Mouse (Mus musculus) right cerebral cortex, postnatal 25 days (tissue): ENCODE measurements at regions not wholly inside any gene's neighbourhood (a gene's known extent, or its start where the extent isn't known, plus 50 kb on each side); places are given as distances from the start of the nearest gene placed in this dataset.

ENCODE experiments used
- DNase-seq: peaks from one replicate; pipeline ENCODE4 v3.0.0; 2022

DNA sequence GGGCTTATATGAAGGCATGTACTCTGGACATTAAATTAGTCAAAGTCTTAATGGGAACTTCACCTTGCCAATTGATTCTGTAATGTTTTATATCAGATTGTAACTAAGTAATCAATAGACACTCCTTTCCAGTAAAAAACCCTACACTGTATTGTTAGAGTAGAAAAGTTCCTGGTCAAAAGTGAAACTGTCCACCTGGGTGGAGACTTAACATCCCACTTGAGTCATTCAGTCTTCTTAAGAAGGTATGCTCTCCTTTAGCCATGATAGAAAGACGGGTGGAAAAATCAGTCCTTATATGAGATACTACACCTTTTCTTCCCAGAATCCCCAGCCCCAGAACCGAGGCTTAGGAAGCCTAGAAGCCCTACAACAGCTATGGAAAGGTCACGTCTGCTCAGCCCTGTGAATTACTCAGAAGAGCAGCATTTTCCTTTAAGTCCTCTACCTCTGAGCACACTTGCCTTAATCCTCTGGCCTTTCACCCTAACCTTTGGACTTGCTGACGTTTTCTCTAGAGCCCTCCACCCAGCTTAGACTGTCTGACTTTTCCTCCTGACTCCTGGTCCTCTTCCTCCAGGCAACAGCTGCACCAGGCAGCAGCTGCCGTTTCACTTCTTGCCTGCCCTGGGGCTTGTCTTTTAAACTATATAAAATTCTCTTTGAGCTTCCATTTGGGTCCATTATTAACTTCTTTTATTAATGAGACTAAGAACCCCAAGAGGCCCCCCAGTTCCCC, 93.4 kb upstream of the Ankrd50 start:
- DNase-seq: no peak

DNA sequence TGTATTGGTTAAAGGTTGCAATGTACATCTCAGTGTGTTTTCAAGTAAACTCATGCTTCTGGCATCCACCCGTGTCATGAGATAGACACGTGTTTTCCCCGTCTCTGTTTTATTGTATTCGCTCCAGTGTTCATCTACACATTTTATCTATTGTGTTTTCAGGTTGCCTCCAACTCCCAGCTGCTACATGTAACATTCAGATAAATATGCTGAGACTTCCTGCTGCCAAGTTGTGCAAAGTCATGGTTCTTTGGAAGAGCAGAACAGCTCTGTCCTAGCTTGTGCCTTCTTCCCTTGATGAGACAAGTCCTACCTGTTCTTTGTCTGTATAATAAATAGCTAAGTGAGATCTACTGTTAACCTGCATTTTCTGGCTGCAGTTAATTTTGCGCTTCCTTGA, 89.0 kb upstream of the Ankrd50 start:
- no peak for DNase-seq

DNA sequence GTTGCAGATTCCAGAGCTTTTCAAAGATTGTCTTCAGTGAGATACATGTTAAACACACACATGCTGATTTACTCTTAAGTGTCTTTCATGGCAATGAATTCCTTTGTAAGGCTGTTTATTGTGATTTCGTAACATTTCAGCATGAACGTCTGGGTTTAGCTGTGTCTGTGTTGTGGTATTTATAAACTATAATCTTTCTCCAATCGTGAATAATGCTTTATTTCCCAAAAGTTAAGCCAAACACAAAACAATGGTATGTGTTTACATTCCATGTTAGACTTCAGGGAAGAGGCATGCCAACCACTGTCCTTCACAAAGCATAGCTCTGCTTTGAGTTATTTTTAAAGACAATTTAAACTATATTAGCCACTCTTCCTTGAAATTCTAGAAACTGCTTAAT, 87.5 kb upstream of the Ankrd50 start:
- no peak for DNase-seq

DNA sequence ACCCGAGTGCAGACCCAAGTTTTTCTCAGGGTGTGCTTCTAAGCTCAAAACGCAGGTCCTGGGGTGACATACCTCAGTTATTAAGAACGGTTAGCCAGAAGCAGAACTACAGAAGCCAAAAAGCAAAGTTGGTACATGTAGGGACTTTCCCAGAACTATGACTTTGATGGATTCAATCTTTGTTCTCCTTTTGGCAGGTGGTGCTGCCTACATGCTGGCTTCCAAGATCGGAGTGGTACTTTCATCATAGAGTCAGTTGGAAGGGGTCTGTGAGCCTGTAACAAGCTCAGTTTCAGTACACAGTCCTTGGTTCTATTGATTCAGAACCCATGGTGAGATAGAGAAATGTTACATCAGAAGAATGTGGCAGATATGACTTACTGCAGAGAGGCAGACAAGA, 86.6 kb upstream of the Ankrd50 start:
- DNase-seq: no peak

DNA sequence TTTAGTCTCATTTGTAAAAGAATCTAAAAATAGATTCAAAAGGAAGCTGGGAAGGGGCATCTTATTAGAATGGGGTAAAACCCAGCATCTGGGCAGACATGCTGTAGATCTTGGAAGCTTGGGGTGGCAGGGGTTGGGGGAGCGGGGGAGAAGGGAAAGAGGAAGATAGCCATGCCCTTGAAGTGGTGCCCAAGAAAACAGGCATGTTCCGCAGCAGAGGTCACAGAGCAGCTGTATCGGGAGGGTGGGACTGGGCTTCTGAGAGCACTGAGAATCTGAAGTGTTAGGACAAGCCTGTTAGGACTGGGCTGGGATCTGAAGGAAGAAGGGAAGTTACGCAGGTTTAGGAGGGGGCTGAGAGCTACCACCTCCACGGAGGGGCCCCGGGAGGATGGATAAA, 84.4 kb upstream of the Ankrd50 start:
- DNase-seq: no peak

DNA sequence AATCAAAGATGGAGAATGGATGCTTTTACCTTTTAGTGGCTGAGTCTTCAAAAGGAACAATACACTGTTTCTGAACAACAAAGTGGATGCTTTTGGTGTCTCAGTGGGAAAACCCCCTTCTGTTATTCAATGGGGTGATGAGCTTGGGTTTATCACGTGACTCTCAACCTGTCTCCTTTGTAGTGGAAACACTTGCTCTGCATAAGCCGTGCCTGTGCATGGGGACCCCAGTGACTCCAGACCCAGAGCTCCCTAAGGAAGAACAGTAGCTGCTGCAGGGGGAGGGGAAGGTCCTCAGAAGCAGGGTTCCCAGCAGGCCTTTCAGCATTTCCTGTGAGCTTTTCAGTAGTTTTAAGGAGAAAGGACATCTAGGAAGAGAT, 83.9 kb upstream of the Ankrd50 start:
- no peak for DNase-seq

DNA sequence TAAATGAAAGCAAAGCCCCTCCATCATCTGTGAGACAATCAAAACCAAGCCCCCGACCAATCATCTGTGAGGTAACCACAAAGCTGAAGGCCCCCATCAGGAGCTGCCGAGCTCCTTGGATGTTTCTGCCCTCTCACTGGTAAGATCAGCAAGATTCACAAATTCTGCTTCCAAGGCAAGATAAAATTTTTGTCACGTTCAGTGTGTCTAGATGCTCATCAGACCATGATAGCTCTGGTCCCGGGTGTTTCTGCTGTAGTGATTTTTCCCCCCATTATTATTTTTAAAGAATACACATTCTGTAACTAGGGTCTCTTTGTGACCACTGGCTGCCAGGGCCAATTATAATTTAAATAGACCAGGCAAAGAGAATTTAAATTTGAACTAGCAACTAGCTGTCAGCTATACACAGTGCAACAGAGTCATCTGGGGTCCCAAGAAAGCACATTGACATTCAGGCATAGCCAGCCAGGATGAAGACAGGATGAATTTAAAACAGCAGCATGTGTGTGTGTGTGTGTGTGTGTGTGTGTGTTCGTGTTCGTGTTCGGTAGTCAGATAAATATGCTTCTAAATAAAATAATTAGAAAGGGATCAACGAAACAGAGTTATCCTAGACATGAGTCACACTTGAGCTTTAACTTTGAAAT, 83.4 kb upstream of the Ankrd50 start:
- DNase-seq: no peak

DNA sequence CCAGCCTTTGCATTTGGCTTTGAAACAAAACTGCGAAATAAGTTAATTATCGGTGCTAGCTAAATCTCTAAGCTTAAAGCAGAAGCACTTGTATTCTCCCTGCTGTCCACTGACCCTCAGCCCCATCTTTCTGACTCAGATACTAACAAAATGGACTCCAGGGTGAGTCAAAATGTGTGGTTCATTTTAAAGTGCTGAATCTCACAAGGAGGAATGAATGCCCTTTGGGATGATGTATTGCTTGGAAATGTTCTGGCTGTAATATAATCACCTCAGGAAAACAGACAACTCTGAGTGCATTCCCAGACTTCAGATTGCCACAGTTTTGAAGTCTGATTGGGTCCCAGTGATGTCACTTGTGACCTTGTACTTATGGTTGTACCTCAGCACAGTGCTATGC, 81.9 kb upstream of the Ankrd50 start:
- no peak for DNase-seq

DNA sequence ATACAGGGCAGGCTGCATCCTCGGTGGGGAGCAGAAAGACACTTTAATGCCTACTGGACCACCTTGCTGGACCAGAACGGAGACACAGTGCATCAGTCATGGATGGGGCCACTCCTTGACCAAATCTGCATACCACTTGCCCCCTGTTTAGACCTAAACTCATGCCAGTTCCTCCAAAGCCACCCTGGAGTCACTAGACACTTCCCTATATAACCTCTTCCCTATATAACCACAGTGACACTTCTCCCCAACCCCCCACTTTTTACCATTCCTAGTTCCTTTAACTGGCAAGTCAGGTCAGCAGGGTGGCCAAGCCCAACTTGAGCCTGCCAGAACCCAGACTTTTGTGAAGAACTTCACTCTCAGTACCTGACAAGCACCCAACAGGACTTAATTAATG, 80.2 kb upstream of the Ankrd50 start:
- DNase-seq: no peak

DNA sequence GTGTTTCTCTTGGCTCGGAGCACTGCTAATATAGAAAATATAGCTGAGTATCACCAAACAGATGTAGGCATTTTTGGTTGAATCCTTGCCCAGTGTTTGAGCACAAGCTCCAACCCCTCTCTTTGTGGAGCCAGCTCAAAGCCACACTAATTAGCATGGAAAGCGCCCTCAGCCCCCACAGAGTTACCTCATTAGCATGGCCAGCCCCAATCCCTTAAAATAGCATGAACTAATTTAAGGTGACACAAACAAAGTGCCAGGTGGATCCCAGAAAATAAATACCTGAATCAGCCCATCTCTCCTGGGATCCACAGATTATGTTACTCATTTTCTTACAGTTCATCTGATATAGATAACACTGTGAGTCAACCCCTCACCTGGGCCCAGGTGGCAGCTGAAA, 79.7 kb upstream of the Ankrd50 start:
- DNase-seq: no peak

DNA sequence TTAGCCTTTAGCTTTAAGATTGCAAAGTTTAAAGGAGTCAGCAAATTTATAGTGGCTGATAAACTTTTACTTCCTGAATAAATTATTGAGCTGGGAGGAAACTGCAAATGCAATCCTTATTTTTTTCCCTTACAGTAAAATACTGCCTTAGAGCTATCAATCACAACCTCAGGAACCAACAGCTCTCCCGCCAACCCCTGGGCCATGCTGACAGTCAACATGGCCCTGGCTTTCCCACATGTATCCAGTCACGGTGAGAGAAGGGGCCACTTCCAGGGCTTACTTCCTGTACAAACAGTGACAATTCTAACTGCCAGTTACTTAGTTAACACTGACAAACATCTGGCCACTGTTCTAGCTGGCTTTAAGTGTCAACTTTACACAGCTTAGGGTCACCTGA, 76.5 kb upstream of the Ankrd50 start:
- DNase-seq: no peak

DNA sequence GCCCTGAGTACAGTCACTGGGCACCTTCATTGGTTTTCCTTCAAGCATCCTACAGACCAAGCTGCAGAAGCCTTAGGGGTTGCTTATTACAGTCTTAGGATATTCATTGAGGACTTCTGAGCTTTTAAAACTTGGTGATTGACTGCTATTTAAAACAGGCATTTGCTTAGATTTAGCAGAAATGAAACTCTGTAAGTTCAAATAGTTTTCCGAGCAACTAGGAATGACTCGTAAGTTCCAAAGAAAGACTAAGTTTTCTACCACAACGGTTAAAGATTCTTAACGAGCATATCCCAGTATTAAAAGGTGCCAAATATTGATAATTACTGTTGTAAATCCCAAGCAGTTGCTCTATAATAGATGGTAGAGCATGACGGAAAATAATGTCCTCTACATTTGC, 71.3 kb upstream of the Ankrd50 start:
- DNase-seq: no peak

DNA sequence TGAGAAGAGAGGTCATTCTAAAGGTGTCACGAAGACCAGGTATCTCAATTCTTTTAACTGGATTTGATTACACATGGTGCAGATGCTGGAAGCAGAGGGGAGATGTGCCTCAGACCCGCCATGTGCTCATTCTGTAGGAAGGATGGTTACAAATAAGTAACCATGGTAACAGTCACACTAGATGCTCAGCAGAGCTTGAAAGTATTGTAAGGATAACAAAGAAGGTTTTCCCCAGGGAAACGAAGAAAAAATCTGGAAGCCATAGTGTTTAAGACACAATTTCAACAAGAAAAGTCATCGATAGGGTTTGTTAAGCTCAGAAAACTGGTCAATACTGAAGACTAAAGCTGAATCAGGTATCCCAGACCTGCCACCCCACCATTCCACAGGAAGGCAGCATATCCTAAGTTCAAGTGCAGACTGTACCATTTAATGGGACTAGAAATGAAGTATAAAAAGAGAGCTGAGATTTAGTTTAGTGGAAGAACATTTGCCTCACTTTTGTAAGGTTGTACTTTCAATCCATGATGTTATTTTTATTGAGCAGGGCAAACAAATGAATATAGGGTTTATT, 68.9 kb upstream of the Ankrd50 start:
- DNase-seq: no peak

DNA sequence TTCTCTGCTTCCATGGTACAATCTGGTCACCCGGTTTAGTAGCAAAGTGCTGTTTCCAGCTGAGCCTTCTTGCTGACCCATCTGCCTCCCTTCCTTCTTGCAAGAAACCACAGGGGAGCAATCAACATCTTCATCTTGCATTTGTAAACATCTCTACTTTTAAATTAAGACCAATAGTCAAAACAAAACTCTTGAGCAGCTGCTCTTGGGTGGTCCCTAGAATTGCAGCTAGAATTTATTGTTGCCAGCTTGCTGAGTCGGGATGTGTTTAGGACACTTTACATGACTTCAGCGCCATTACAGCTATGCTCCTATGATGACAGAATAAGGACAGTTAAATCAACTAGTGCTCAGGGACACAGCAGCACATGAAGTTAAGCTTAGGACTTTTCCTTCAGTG, 62.4 kb upstream of the Ankrd50 start:
- DNase-seq: no peak

DNA sequence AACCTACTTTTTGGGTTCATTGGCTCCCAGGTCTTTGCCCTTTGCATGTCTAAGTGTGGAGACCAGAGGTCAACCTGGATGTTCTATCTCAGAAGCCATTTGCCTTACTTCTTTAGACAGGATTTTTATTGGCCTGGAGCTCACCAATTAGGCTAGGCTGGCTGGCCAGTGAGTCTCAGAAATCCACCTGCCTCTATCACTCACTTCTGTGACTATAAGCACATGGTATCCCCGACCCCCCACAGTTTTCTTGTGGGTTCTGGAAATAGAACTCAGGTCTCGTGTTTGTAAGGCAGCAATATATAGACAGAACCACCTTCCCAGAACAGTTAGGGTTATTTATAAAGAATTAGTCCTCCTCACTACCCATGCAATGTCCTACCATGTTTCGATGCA, 60.9 kb upstream of the Ankrd50 start:
- DNase-seq: no peak

DNA sequence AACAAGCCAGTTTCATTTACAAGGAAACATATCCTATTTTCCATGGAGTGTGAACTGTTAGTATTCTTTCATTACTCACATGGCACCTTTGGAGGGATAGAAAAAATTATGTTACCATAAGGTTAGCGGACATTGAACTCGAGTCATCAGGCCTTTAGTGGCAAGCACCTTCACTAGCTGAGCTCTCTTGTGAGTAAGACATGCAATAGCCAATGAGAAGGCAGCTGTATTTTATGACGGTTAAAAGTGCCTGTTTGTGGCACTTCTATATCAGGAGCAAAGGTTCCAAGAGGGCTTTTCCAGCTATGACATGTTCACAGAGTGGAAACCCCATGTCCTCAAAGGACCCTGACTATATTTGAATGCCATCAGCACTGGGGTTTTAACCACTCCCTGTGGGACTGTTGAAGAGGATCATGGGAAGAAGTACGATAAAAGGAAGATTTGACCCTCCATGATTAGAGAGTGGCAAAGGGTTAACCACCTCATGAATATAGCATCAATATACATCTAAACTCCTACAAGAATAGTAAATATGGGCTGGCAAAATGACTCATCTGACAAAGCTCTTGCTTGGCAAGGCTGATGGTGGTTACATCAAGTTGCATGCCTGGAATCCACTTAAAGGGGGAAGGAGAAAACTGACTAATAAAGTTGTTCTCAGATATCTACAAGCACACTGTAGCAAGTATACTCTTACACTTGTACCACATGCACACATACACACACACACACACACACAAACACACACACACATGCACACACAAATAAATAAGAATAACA, 60.3 kb upstream of the Ankrd50 start:
- DNase-seq: no peak

DNA sequence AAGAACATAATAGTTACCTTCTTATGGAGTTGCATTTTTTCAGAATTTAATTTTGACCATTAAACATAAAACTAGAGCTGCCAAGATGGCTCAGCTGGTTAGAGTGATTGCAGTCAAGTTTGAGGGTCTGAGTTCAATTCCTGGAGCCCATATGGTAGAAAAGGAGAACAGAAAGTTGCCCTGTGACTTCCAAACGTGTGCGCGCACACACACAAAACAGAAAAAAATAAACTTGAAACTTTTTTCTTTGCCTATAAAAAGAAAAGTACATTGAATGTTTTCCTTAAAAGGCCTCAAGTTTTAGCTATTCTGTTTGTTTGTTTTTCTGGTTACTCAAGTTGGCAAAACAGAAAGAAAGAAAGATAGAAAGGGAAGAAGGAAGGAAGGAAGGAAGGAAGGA, 59.2 kb upstream of the Ankrd50 start:
- DNase-seq: no peak

DNA sequence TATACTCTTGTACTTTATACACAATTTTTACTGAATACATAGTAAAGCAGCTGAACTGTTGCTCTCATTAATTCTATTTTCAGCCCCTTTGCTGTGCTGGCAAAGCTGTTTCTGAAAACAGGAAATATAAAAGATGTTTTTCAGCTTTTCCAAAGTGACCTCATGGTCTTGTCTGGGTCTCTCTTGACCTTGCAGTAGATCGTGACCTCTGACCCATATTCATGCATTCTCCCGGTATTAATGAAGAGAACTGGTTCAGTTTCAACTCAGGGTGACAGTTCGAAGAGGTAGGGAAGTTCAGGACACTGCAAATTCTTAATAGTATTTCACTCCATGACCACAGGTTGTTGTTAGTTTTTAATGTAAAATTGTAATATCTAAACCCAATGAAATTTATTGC, 56.7 kb upstream of the Ankrd50 start:
- DNase-seq: no peak

DNA sequence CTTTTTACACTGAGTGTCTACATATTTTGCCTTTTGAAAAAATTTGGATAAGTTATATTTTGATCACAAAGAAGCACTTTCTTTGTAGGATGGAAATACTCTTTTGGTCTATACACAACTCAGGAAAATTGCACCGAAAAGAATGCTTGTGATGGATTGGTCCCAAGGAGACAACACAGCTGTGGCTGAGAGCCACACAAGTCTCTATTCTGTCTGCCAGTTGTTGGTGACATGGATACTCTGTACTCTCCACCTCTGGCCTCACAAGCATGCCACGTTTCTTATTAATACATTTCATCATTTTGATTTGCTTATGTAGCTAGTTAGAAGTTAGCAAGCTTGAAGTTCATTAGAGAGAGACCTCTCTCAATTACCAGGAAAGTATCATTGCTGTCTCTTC, 53.7 kb upstream of the Ankrd50 start:
- DNase-seq: no peak

DNA sequence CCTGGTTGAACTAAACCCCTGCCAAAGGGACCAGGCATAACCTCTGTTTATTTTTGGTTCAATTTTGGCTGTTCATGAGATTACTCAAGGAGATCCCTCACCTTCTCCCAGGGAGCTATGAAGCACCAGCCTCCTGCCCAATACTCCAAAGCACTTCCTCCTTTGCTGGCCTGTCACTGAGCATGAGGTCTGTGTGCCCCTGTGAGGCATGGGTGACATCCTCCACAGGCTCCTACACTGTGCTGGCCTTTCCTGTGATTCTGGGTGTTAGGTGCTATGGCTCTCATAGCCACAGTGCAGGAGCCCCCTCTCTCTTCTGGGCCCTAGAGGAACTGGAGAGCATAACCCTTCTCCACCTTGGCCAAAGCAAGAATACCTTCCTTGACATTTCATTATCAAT, 53.1 kb upstream of the Ankrd50 start:
- DNase-seq: no peak
